Mouse (Mus musculus) embryonic fibroblast, embryonic 13.5 days (primary cell): ENCODE data around the gene Tmem248.

Source experiments
- CTCF ChIP-seq: IDR thresholded peaks from 2 replicates; pipeline ENCODE4 v1.5.1; 2011; ENCODE audit warnings: mild to moderate bottlenecking, control low read depth, low read length, moderate library complexity, borderline replicate concordance; ENCODE audit not compliant: insufficient read depth
- POLR2A ChIP-seq: IDR thresholded peaks from 2 replicates; pipeline ENCODE4 v1.6.1; 2011; ENCODE audit warnings: low read depth, mild to moderate bottlenecking, control low read depth, low read length, moderate library complexity

- TF ChIP-seq POLR2A (no peak), CTCF (no peak)
These were observed 12.3 kb upstream of the Tmem248 start for GRCm38 (mm10) chr5:130204560-130204959.
